Mouse (Mus musculus) liver, adult 2 months (tissue): Measurements from ENCODE around the gene Tas2r125. TPM values are rescaled to one million over a fixed set of nuclear protein-coding genes. Genes with fewer than 3 reads are reported as not detected.
"Not testable (repeated sequence)": the region's sequence is repeated elsewhere in the genome, so short reads cannot be mapped to it uniquely, and the experiment has no call there.

ENCODE experiments used
- DNase-seq: peaks from one replicate; pipeline ENCODE4 v3.0.0-alpha.2; 2011; ENCODE audit warnings: low read depth, low spot score; ENCODE audit errors: extremely low read depth
- H3K27ac ChIP-seq: fragments of 200-500 bp; replicated peaks from 2 replicates; pipeline ENCODE4 v1.5.1; 2012; ENCODE audit warnings: low read depth, mild to moderate bottlenecking, control low read depth, inconsistent platforms, low read length; ENCODE audit not compliant: insufficient read depth
- H3K27me3 ChIP-seq: fragments of 200-500 bp; 2 replicates; pipeline ENCODE4 v1.6.1; 2012; ENCODE audit warnings: mild to moderate bottlenecking, moderate library complexity, low read length, inconsistent platforms; ENCODE audit not compliant: control insufficient read depth, insufficient read depth
- H3K36me3 ChIP-seq: fragments of 200-500 bp; 2 replicates; pipeline ENCODE4 v1.6.1; 2012; ENCODE audit warnings: low read length, inconsistent platforms; ENCODE audit not compliant: control insufficient read depth, insufficient read depth
- H3K4me1 ChIP-seq: fragments of 200-500 bp; 2 replicates; pipeline ENCODE4 v1.6.1; 2011; ENCODE audit warnings: low read length; ENCODE audit not compliant: control insufficient read depth, insufficient read depth
- H3K4me3 ChIP-seq: fragments of 200-500 bp; 2 replicates; pipeline ENCODE4 v1.5.1; 2011; ENCODE audit warnings: low read depth, mild to moderate bottlenecking, control low read depth, low read length, moderate library complexity; ENCODE audit not compliant: insufficient read depth
- H3K79me2 ChIP-seq: fragments of 200-500 bp; 2 replicates; pipeline ENCODE4 v1.6.1; 2012; ENCODE audit warnings: inconsistent platforms, mild to moderate bottlenecking, low read length, moderate library complexity; ENCODE audit not compliant: control insufficient read depth, insufficient read depth
- H3K9ac ChIP-seq: fragments of 200-500 bp; 2 replicates; pipeline ENCODE4 v1.6.1; 2012; ENCODE audit warnings: low read depth, mild to moderate bottlenecking, control low read depth, inconsistent platforms, low read length
- CTCF ChIP-seq: fragments of 200-500 bp; IDR thresholded peaks from 2 replicates; pipeline ENCODE4 v1.5.1; 2011; ENCODE audit warnings: low read depth, low read length, control low read depth
- POLR2A ChIP-seq: fragments of 200-500 bp; IDR thresholded peaks from 2 replicates; pipeline ENCODE4 v1.6.1; 2011; ENCODE audit warnings: low read length, control low read depth; ENCODE audit not compliant: insufficient read depth; ENCODE audit errors: extremely low read depth
- WGBS: fragments of 180-500 bp; shearing (Covaris S2); methylation state at CpG from one replicate; pipeline ENCODE4 v1.1.7; 2018; 5-methylcytosine and 5-hydroxymethylcytosine counted together
- polyA plus RNA-seq: library from polyadenylated mRNA; depleted of rRNA; stranded (reverse); fragments of >200 nt; gene quantifications from 2 replicates; pipeline ENCODE4 v1.2.3, GENCODE M21; 2012; rRNA removed
- total RNA-seq: library from RNA; depleted of rRNA; stranded (reverse); fragments of >200 nt; gene quantifications from 2 replicates; pipeline ENCODE4 v1.2.3, GENCODE M21; 2014; rRNA removed

Tas2r125 gene
- not detected in 2 replicates for total RNA-seq
- polyA plus RNA-seq, result not detected in 2 replicates

GRCm38 (mm10) chr6:132909351-132909750, at the start of gene Tas2r125:
TSS of gene Tas2r125 (plus strand) at chr6:132909651.
- H3K36me3 ChIP-seq, result no peaks in the 10 kb centered on the region
- no peak for DNase-seq
- 70% methylated on average over 3 of the region's 3 CpGs for WGBS
- no peaks in the 10 kb centered on the region for H3K4me1 ChIP-seq
- no peak within 1 kb of the TSS for H3K27ac ChIP-seq
- no peak within 1 kb of the TSS for H3K4me3 ChIP-seq
- H3K27me3 ChIP-seq, result no peaks in the 10 kb centered on the region
- H3K9ac ChIP-seq, result no peak within 1 kb of the TSS
- TF ChIP-seq CTCF (no peak), POLR2A (no peak)
- no peaks in the 10 kb centered on the region for H3K79me2 ChIP-seq

DNA sequence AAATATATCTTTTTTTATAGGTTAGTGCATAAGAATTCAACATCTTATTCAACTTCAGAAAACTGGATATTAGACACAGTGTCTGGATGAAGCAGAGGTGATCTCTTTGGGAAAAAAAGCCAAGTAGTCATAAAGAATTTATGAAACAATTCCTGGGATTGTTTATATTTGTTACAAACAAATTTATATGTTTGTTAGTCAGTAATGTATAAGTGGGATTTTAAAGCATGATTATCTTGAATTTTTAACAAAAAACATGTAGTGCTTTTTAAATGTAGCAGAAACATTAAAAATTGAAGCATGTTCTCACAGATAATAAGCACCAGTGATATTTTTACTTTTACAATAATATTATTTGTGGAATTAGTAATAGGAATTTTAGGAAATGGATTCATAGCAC, 41.7 kb upstream of the Tas2r125 start, which contains the start of gene Tas2r110:
Tas2r110 (plus strand) TSS at position 301 of the 400 bp plus-strand sequence.
- Histone ChIP-seq H3K36me3 (no peaks in the 10 kb centered on the region), H3K4me1 (no peaks in the 10 kb centered on the region)
- no peak for DNase-seq

GRCm38 (mm10) chr6:132892711-132893110, 16.7 kb upstream of the Tas2r125 start, which contains the start of gene Tas2r113:
TSS of gene Tas2r113 (plus strand) at chr6:132893011.
- no peak for DNase-seq
- WGBS, result 49% methylated on average over 1 of the region's 1 CpGs
- no peaks in the 10 kb centered on the region for H3K4me1 ChIP-seq
- H3K27me3 ChIP-seq, result no peaks in the 10 kb centered on the region
- TF ChIP-seq POLR2A (no peak), CTCF (no peak)
- no peaks in the 10 kb centered on the region for H3K36me3 ChIP-seq
- H3K79me2 ChIP-seq, result no peaks in the 10 kb centered on the region
- H3K27ac ChIP-seq, result no peak within 1 kb of the TSS
- H3K4me3 ChIP-seq, result no peak within 1 kb of the TSS
- no peak within 1 kb of the TSS for H3K9ac ChIP-seq

More for the DNA sequence above, 41.7 kb upstream of the Tas2r125 start, which contains the start of gene Tas2r110:
- Histone ChIP-seq H3K79me2 (no peaks in the 10 kb centered on the region), H3K27me3 (no peaks in the 10 kb centered on the region), H3K4me3 (no peak within 1 kb of the TSS), H3K9ac (no peak within 1 kb of the TSS), H3K27ac (no peak within 1 kb of the TSS)
- TF ChIP-seq CTCF, result no peak
- TF ChIP-seq POLR2A, result no peak

DNA sequence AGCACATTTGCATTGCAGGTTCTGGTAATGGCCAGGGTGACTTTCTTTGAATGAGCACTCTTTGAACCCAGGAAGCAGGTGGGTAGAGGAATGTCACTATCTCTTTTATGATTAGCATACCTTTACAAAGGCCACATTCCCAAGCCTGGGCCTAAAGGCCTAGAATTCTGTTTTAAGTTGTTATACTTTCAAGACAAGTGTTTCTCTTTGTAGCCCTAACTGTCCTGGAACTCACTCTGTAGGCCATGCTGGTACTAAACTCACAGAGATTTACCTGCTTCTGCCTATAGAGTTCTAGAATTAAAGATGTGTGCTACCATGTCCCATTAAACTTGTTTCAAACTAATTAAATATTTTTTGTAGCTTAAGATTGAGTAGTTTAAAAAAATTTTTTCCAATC, 31.9 kb downstream of the Tas2r125 start:
- not testable (repeated sequence) for H3K79me2 ChIP-seq, H3K4me3 ChIP-seq, H3K27me3 ChIP-seq, DNase-seq, H3K27ac ChIP-seq, H3K36me3 ChIP-seq, H3K9ac ChIP-seq, H3K4me1 ChIP-seq

- H3K27me3 ChIP-seq, result no peaks in the 10 kb centered on the region
- H3K36me3 ChIP-seq, result no peaks in the 10 kb centered on the region
- no peak for DNase-seq
- H3K4me3 ChIP-seq, result no peak within 1 kb of the TSS
- 68% methylated on average over 2 of the region's 2 CpGs for WGBS
- TF ChIP-seq CTCF (no peak), POLR2A (no peak)
- H3K4me1 ChIP-seq, result no peaks in the 10 kb centered on the region
- no peak within 1 kb of the TSS for H3K27ac ChIP-seq
- H3K79me2 ChIP-seq, result no peaks in the 10 kb centered on the region
- no peak within 1 kb of the TSS for H3K9ac ChIP-seq
Observed at GRCm38 (mm10) chr6:132950802-132951201, 41.4 kb downstream of the Tas2r125 start, which contains the start of gene Tas2r129. TSS of gene Tas2r129 (plus strand) at chr6:132951102.

GRCm38 (mm10) chr6:132957819-132958218, 48.4 kb downstream of the Tas2r125 start, which contains the start of gene Tas2r131:
TSS of gene Tas2r131 (minus strand) at chr6:132957919.
- 49% methylated on average over 1 of the region's 1 CpGs for WGBS
- Histone ChIP-seq H3K4me3 (no peak within 1 kb of the TSS), H3K79me2 (no peaks in the 10 kb centered on the region)

More at GRCm38 (mm10) chr6:132957819-132958218, 48.4 kb downstream of the Tas2r125 start, which contains the start of gene Tas2r131:
- Histone ChIP-seq H3K27me3 (no peaks in the 10 kb centered on the region), H3K27ac (no peak within 1 kb of the TSS), H3K9ac (no peak within 1 kb of the TSS), H3K4me1 (no peaks in the 10 kb centered on the region), H3K36me3 (no peaks in the 10 kb centered on the region)
- no peak for TF ChIP-seq POLR2A
- no peak for TF ChIP-seq CTCF
- no peak for DNase-seq

Other genes with a start within 250 kb of the Tas2r125 start
- gene Tas2r121, start 208.6 kb upstream of the Tas2r125 start, total RNA-seq, result not detected in 2 replicates
- not detected in 2 replicates for gene Tas2r121, start 208.6 kb upstream of the Tas2r125 start, polyA plus RNA-seq
- not detected in 2 replicates for gene Tas2r122, start 197.7 kb upstream of the Tas2r125 start, total RNA-seq
- gene Tas2r122, start 197.7 kb upstream of the Tas2r125 start, polyA plus RNA-seq, result not detected in 2 replicates
- not detected in 2 replicates for gene Tas2r115, start 171.6 kb upstream of the Tas2r125 start, total RNA-seq
- gene Tas2r115, start 171.6 kb upstream of the Tas2r125 start, polyA plus RNA-seq, result not detected in 2 replicates
- not detected in 2 replicates for gene Tas2r124, start 154.9 kb upstream of the Tas2r125 start, total RNA-seq
- gene Tas2r124, start 154.9 kb upstream of the Tas2r125 start, polyA plus RNA-seq, result not detected in 2 replicates
- not detected in 2 replicates for gene Tas2r102, start 147.5 kb upstream of the Tas2r125 start, total RNA-seq
- not detected in 2 replicates for gene Tas2r102, start 147.5 kb upstream of the Tas2r125 start, polyA plus RNA-seq
- gene Tas2r136, start 131.5 kb upstream of the Tas2r125 start, total RNA-seq, result not detected in 2 replicates
- gene Tas2r136, start 131.5 kb upstream of the Tas2r125 start, polyA plus RNA-seq, result not detected in 2 replicates
- not detected in 2 replicates for gene Tas2r117, start 106.8 kb upstream of the Tas2r125 start, total RNA-seq
- not detected in 2 replicates for gene Tas2r117, start 106.8 kb upstream of the Tas2r125 start, polyA plus RNA-seq
- gene Tas2r123, start 62.5 kb upstream of the Tas2r125 start, total RNA-seq, result not detected in 2 replicates
- not detected in 2 replicates for gene Tas2r123, start 62.5 kb upstream of the Tas2r125 start, polyA plus RNA-seq
- not detected in 2 replicates for gene Tas2r116, start 54.2 kb upstream of the Tas2r125 start, total RNA-seq
- not detected in 2 replicates for gene Tas2r116, start 54.2 kb upstream of the Tas2r125 start, polyA plus RNA-seq
- gene Tas2r110, start 41.6 kb upstream of the Tas2r125 start, total RNA-seq, result not detected in 2 replicates
- gene Tas2r110, start 41.6 kb upstream of the Tas2r125 start, polyA plus RNA-seq, result not detected in 2 replicates
- not detected in 2 replicates for gene Tas2r113, start 16.6 kb upstream of the Tas2r125 start, total RNA-seq
- gene Tas2r113, start 16.6 kb upstream of the Tas2r125 start, polyA plus RNA-seq, result not detected in 2 replicates
- gene Tas2r129, start 41.5 kb downstream of the Tas2r125 start, total RNA-seq, result not detected in 2 replicates
- gene Tas2r129, start 41.5 kb downstream of the Tas2r125 start, polyA plus RNA-seq, result not detected in 2 replicates
- not detected in 2 replicates for gene Tas2r131, start 48.3 kb downstream of the Tas2r125 start, total RNA-seq
- not detected in 2 replicates for gene Tas2r131, start 48.3 kb downstream of the Tas2r125 start, polyA plus RNA-seq
- not detected in 2 replicates for gene Tas2r109, start 71.3 kb downstream of the Tas2r125 start, total RNA-seq
- not detected in 2 replicates for gene Tas2r109, start 71.3 kb downstream of the Tas2r125 start, polyA plus RNA-seq
- not detected in 2 replicates for gene Tas2r103, start 127.5 kb downstream of the Tas2r125 start, total RNA-seq
- not detected in 2 replicates for gene Tas2r103, start 127.5 kb downstream of the Tas2r125 start, polyA plus RNA-seq
- gene Tas2r140, start 146.2 kb downstream of the Tas2r125 start, total RNA-seq, result not detected in 2 replicates
- gene Tas2r140, start 146.2 kb downstream of the Tas2r125 start, polyA plus RNA-seq, result not detected in 2 replicates
- gene Smim10l1, start 195.3 kb downstream of the Tas2r125 start, total RNA-seq, result 84.3 and 106 TPM in 2 replicates
- 105 and 130 TPM in 2 replicates for gene Smim10l1, start 195.3 kb downstream of the Tas2r125 start, polyA plus RNA-seq